Mouse (Mus musculus) CH12.LX (cell line): ENCODE results near the gene Msi2. TPM values are rescaled to one million over a fixed set of nuclear protein-coding genes. Genes with fewer than 3 reads are reported as not detected.

ENCODE experiments used
- DNase-seq: peaks from one replicate; pipeline ENCODE4 v3.0.0-alpha.2; 2013; ENCODE audit errors: extremely low read depth
- H3K27ac ChIP-seq: 2 replicates; pipeline ENCODE4 v1.5.1; 2012; ENCODE audit warnings: low read depth, mild to moderate bottlenecking, control low read depth, moderate library complexity; ENCODE audit not compliant: insufficient read depth
- H3K27me3 ChIP-seq: replicated peaks from 2 replicates; pipeline ENCODE3; 2012; ENCODE audit warnings: inconsistent platforms
- H3K36me3 ChIP-seq, 2 experiments: replicated peaks in 1 of 2; 2 replicates each; pipeline versions ENCODE3 to v1.6.1; 2012; ENCODE audit warnings: inconsistent platforms in 1 of 2, low read length in 1 of 2, mild to moderate bottlenecking in 1 of 2, mixed read lengths in 1 of 2, moderate library complexity in 1 of 2; ENCODE audit not compliant: control insufficient read depth in 1 of 2, insufficient read depth in 1 of 2
- H3K4me1 ChIP-seq, 2 experiments: 2 replicates each; pipeline ENCODE4 v1.6.1; 2012; ENCODE audit warnings: inconsistent platforms in 1 of 2, moderate library complexity in 1 of 2; ENCODE audit not compliant: insufficient read depth in 2 of 2, control insufficient read depth in 1 of 2
- H3K4me2 ChIP-seq: 2 replicates; pipeline ENCODE4 v1.6.1; 2012; ENCODE audit warnings: low read depth, mild to moderate bottlenecking, control low read depth; ENCODE audit not compliant: poor library complexity, insufficient read depth, severe bottlenecking
- H3K4me3 ChIP-seq, 3 experiments: fragments of 150-350 bp in 1 of 3; sonication (generic) in 1 of 3; replicated peaks in 1 of 3; 2 replicates each; pipeline versions ENCODE3 to v1.5.1; 2011 to 2012; ENCODE audit warnings: low read depth in 2 of 3, low read length in 2 of 3, mild to moderate bottlenecking in 2 of 3, moderate library complexity in 2 of 3, control low read depth in 1 of 3, improper control_type of control experiment in 1 of 3, inconsistent platforms in 1 of 3, mixed read lengths in 1 of 3; ENCODE audit not compliant: poor library complexity in 1 of 3
- H3K79me2 ChIP-seq: replicated peaks from 2 replicates; pipeline ENCODE4 v1.6.1; 2012; ENCODE audit warnings: mild to moderate bottlenecking, moderate library complexity; ENCODE audit not compliant: control insufficient read depth, poor library complexity, insufficient read depth, severe bottlenecking; ENCODE audit errors: extremely low read depth
- H3K9ac ChIP-seq: 2 replicates; pipeline ENCODE4 v1.6.1; 2012; ENCODE audit warnings: low read depth, mild to moderate bottlenecking, control low read depth, moderate library complexity; ENCODE audit not compliant: insufficient read depth
- H3K9me3 ChIP-seq: replicated peaks from 2 replicates; pipeline ENCODE3; 2012; ENCODE audit warnings: low read length, inconsistent platforms, mixed read lengths
- BHLHE40 ChIP-seq: IDR thresholded peaks from 2 replicates; pipeline ENCODE4 v1.6.1; 2011; ENCODE audit warnings: mild to moderate bottlenecking, low read depth, low read length, improper control_type of control experiment
- CHD1 ChIP-seq: IDR thresholded peaks from 2 replicates; pipeline ENCODE4 v1.6.1; 2012; ENCODE audit warnings: low read depth, low read length, improper control_type of control experiment, inconsistent platforms
- CTCF ChIP-seq, 2 experiments: IDR thresholded peaks in 1 of 2; conservative IDR thresholded peaks in 1 of 2; 2 replicates each; pipeline ENCODE4 v1.5.1; 2011 to 2012; ENCODE audit warnings: low read depth in 2 of 2, low read length in 2 of 2, improper control_type of control experiment in 1 of 2, inconsistent platforms in 1 of 2, mild to moderate bottlenecking in 1 of 2, moderate library complexity in 1 of 2
- KAT2A ChIP-seq: IDR thresholded peaks from 2 replicates; pipeline ENCODE4 v1.6.1; 2012; ENCODE audit warnings: low read length, improper control_type of control experiment, inconsistent platforms; ENCODE audit not compliant: insufficient replicate concordance
- MAX ChIP-seq: IDR thresholded peaks from 2 replicates; pipeline ENCODE4 v1.6.1; 2011; ENCODE audit warnings: low read length, improper control_type of control experiment
- RAD21 ChIP-seq: IDR thresholded peaks from 2 replicates; pipeline ENCODE4 v1.6.1; 2011; ENCODE audit warnings: low read depth, mild to moderate bottlenecking, low read length, improper control_type of control experiment, moderate library complexity
- RCOR1 ChIP-seq: conservative IDR thresholded peaks from 2 replicates; pipeline ENCODE4 v1.6.1; 2012; ENCODE audit warnings: low read depth, mild to moderate bottlenecking, inconsistent platforms, low read length, improper control_type of control experiment
- SMC3 ChIP-seq: IDR thresholded peaks from 2 replicates; pipeline ENCODE4 v1.6.1; 2011; ENCODE audit warnings: low read depth, low read length, improper control_type of control experiment
- UBTF ChIP-seq: IDR thresholded peaks from 2 replicates; pipeline ENCODE4 v1.6.1; 2012; ENCODE audit warnings: low read depth, mild to moderate bottlenecking, inconsistent platforms, low read length, improper control_type of control experiment, moderate library complexity
- ZC3H11A ChIP-seq: IDR thresholded peaks from 2 replicates; pipeline ENCODE4 v1.6.1; 2012; ENCODE audit warnings: low read depth, mild to moderate bottlenecking, inconsistent platforms, low read length, improper control_type of control experiment
- dilution Hi-C: fragments of 300-500 bp; cut with MboI; formaldehyde crosslinking; loops from 2 replicates; pipeline ENCODE4 v1.14.3; 2020; ENCODE audit warnings: low sequenced_read_pairs; ENCODE audit not compliant: extremely low pct_unique_long_range_greater_than_20kb, extremely low pct_ligation_motif_present
- in situ Hi-C: fragments of 300-500 bp; cut with MboI; formaldehyde crosslinking; loops from 3 replicates; pipeline ENCODE4 v1.14.3; 2019; ENCODE audit warnings: low sequenced_read_pairs, low pct_ligation_motif_present, low pct_unique_long_range_greater_than_20kb, mixed read lengths
- polyA plus RNA-seq: library from polyadenylated mRNA; unstranded; fragments of >175 nt; gene quantifications from 2 replicates; pipeline ENCODE4 v1.2.1, GENCODE M21; 2012; ENCODE audit warnings: low read depth; ENCODE audit not compliant: insufficient read length
- total RNA-seq, 2 experiments: library from RNA; depleted of rRNA; stranded (reverse); fragments of 300-350 nt in 1 of 2; fragments of >200 nt in 1 of 2; gene quantifications; 2 replicates each; pipeline ENCODE4 v1.2.3; 2012 to 2014

Gene Msi2
- total and polyA plus RNA-seq, 3 experiments: 40.3 to 73.1 (median 52.6) TPM

GRCm38 (mm10) chr11:88553521-88554310, 164.6 kb downstream of the Msi2 start:
- H3K36me3 ChIP-seq: peaks cover 0 to 15% of the 10 kb centered on the region in 2 experiments
- TF ChIP-seq CHD1 (peak; percentile 82; the same call in 1 of the 2 replicates), ZC3H11A (no peak), SMC3 (peak; percentile 8; the same call in 1 of the 2 replicates)
- TF ChIP-seq, all 38 proteins: peak for 2
- no peak overlapping the region for H3K4me2 ChIP-seq
- no peak overlapping the region; the same call in 1 of the 2 replicates for H3K9ac ChIP-seq
- H3K79me2 ChIP-seq: no peaks in the 10 kb centered on the region
- no peaks in the 10 kb centered on the region for H3K27me3 ChIP-seq
- no peak overlapping the region for H3K4me3 ChIP-seq
- no peaks in the 10 kb centered on the region for H3K9me3 ChIP-seq
- in situ Hi-C loops: loop anchor here (10.0 kb wide), 1 partner anchor 171 kb away; no protein-coding TSS in a partner anchor
- H3K27ac ChIP-seq: peak overlapping the region; percentile 5; the same call in 1 of the 2 replicates
- peaks cover 58 to 97% of the 10 kb centered on the region in 2 experiments for H3K4me1 ChIP-seq
- dilution Hi-C loops: no loop called here
- DNase-seq: no peak

- H3K9ac ChIP-seq: no peak overlapping the region; the same call in 1 of the 2 replicates
- in situ Hi-C loops: loop anchor here (10.0 kb wide), 1 partner anchor 172 kb away; no protein-coding TSS in a partner anchor
- peaks cover 0 to 18% of the 10 kb centered on the region in 2 experiments for H3K36me3 ChIP-seq
- peaks cover 53 to 97% of the 10 kb centered on the region in 2 experiments for H3K4me1 ChIP-seq
- H3K9me3 ChIP-seq: no peaks in the 10 kb centered on the region
- H3K4me2 ChIP-seq: no peak overlapping the region
- no peak overlapping the region; the same call in 1 of the 2 replicates for H3K27ac ChIP-seq
- no peaks in the 10 kb centered on the region for H3K79me2 ChIP-seq
- dilution Hi-C loops: no loop called here
- peak; percentile 63 for DNase-seq
- no peak overlapping the region for H3K4me3 ChIP-seq
- no peak for TF ChIP-seq UBTF
- TF ChIP-seq CTCF (conservative IDR thresholded peaks at IDR 0.05 in 1 of 2, IDR thresholded peaks at IDR 0.05 in 1 of 2; ENCODE audit: low read depth in 2 of 2, low read length in 2 of 2): peak; percentile 29 to 81; a peak in 2 of 4 replicates
- TF ChIP-seq SMC3: peak; percentile 86
- TF ChIP-seq RCOR1: no peak
- TF ChIP-seq RAD21: peak; percentile 73
- H3K27me3 ChIP-seq: no peaks in the 10 kb centered on the region
Measured at GRCm38 (mm10) chr11:88552987-88553386, 165.3 kb downstream of the Msi2 start.

- H3K27me3 ChIP-seq: no peaks in the 10 kb centered on the region
- H3K79me2 ChIP-seq: no peaks in the 10 kb centered on the region
- no peak for DNase-seq
- TF ChIP-seq MAX (no peak), BHLHE40 (no peak), KAT2A (no peak)
- dilution Hi-C loops (no loop called here), in situ Hi-C loops (loop anchor here (10.0 kb wide), 1 partner anchor 172 kb away; no protein-coding TSS in a partner anchor)
- no peaks in the 10 kb centered on the region for H3K9me3 ChIP-seq
- no peak overlapping the region for H3K4me2 ChIP-seq
- H3K36me3 ChIP-seq: peaks cover 0 to 23% of the 10 kb centered on the region in 2 experiments
- no peak overlapping the region for H3K4me3 ChIP-seq
- no peak overlapping the region for H3K27ac ChIP-seq
- H3K9ac ChIP-seq: no peak overlapping the region
- H3K4me1 ChIP-seq: peaks cover 50 to 96% of the 10 kb centered on the region in 2 experiments
Measured at GRCm38 (mm10) chr11:88552385-88552784, 165.9 kb downstream of the Msi2 start.
